13 mouse cellular contexts compared by ENCODE assay signal in the genomic region with DNA sequence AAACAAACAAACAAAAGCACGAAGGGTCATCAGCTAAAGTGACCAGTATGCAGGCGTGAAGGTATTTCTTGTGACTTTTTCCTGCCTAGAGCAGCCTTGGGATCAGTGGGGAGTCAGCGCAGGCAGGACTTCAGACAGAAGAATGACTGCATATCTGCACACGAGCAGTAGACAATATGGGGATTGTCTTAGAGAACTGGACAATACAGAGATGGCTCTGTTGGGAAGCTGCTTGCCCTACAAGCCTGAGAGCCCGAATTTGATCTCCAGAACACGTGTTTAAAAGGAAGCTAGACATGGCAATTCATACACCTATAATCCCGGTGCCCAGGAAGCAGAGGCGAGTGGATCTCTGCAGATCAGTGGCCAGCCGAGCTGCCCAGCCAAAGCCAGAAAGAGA.
"Had no signal": no experiment of that assay in that cellular context is flagged by ENCODE, and none has a peak within 500 bp of the region (broad histone marks: within the 10 kb centered on the region; RNA-seq: fewer than 3 reads in every experiment).

No protein-coding gene starts in this region.

- H3K9me3 ChIP-seq: neural tube, embryonic 15.5 days had no signal

- H3K36me3 ChIP-seq: neural tube, embryonic 15.5 days had no signal

- H3K9ac ChIP-seq: liver, embryonic 14.5 days; neural tube, embryonic 15.5 days had no signal

- H3K27ac ChIP-seq: layer of hippocampus, adult 2 months; liver, embryonic 14.5 days; neural tube, embryonic 15.5 days had no signal

- H3K4me2 ChIP-seq: neural tube, embryonic 15.5 days had no signal

- H3K4me1 ChIP-seq: neural tube, embryonic 15.5 days had no signal

- ATAC-seq: intestine, postnatal 0 days had no signal

- DNase-seq: kidney, adult 8-10 months; kidney, postnatal 4 days; left cerebral cortex, postnatal 4 days; lung, adult 18-20 months; midbrain, embryonic 14.5 days; retina, postnatal 1 day; thymus, adult 18-20 months; thymus, postnatal 14 days had no signal

- H3K27me3 ChIP-seq: neural tube, embryonic 15.5 days had no signal

- H3K4me3 ChIP-seq: layer of hippocampus, adult 2 months; myocyte; neural tube, embryonic 15.5 days had no signal
